Mouse (Mus musculus) brown adipose tissue, adult 24 weeks (tissue): ENCODE results near the gene H2afx. TPM values are rescaled to one million over a fixed set of nuclear protein-coding genes. Genes with fewer than 3 reads are reported as not detected.
"Not testable (repeated sequence)": the region's sequence is repeated elsewhere in the genome, so short reads cannot be mapped to it uniquely, and the experiment has no call there.

ENCODE experiments used
- H3K27ac ChIP-seq: fragments of 200-500 bp; replicated peaks from 2 replicates; pipeline ENCODE4 v1.5.1; 2012; ENCODE audit warnings: low read depth, mild to moderate bottlenecking, low read length
- H3K4me1 ChIP-seq: fragments of 200-500 bp; 2 replicates; pipeline ENCODE4 v1.6.1; 2012; ENCODE audit warnings: low read length, mixed read lengths; ENCODE audit not compliant: control insufficient read depth, insufficient read depth, insufficient read length
- H3K4me3 ChIP-seq: fragments of 200-500 bp; 2 replicates; pipeline ENCODE4 v1.5.1; 2012; ENCODE audit warnings: low read depth, mild to moderate bottlenecking, low read length, moderate library complexity; ENCODE audit not compliant: insufficient read depth
- polyA plus RNA-seq: library from polyadenylated mRNA; stranded (reverse); fragments of >200 nt; gene quantifications from 2 replicates; pipeline ENCODE4 v1.2.4, GENCODE M21; 2012; ENCODE audit not compliant: missing spikeins, insufficient read depth, insufficient read length

H2afx gene
- polyA plus RNA-seq, 1 experiment = 4.8 TPM

DNA sequence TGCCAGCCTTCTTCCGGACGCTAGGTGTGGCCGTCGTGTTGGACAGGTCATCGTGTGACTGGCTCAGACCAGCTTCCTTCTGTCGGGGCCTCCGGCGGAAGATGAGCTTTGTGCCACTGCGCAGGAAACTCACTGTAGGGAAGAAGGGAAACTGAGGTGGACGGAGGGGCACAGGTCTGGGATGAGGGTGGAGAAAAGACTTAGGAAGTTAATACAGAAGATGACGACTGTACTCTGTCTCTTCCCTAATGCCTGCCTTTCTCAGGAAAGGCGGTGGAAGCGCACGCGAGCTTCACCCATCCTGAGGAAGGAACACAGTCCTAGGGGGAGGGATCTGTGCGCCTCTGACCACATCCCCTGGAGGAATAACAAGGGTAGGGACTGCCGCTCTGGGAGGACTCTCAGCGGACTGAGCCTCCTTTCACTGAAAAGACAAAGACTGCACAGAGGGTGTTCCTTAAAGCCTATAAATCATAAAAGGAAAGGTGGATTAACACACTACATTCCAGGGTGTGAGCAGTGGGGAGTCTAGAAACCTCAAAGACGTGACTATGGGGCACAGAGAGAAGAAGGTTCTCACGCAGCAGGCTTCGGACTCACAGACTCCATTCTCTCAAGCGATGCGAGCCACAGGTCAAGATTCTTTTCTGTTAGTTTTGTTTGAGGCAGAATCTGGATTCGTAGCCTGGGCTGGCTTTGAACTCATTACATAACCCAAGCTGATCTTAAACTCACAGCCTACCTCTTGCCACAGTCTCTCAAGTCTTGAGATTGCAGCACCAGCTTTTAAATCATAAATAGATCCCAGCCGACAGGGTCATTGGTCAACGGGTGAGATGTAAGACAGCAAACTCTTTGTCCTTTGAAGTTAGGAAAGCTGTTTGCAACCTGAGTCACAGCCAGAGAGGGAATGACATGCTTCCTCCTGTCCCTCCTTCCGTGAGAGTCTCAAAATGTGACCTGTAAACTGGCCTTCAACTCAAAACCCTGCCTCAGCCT lies 23.1 kb upstream of the H2afx start:
- H3K4me1 ChIP-seq = peaks cover 8% of the 10 kb centered on the region
- H3K27ac ChIP-seq = peak overlapping the region; percentile 99
- H3K4me3 ChIP-seq = peak overlapping the region; percentile 48

- H3K4me3 ChIP-seq = no peak overlapping the region
- peaks cover 15% of the 10 kb centered on the region for H3K4me1 ChIP-seq
- H3K27ac ChIP-seq = no peak overlapping the region
Measured at GRCm38 (mm10) chr9:44313476-44314256, 20.8 kb upstream of the H2afx start.

DNA sequence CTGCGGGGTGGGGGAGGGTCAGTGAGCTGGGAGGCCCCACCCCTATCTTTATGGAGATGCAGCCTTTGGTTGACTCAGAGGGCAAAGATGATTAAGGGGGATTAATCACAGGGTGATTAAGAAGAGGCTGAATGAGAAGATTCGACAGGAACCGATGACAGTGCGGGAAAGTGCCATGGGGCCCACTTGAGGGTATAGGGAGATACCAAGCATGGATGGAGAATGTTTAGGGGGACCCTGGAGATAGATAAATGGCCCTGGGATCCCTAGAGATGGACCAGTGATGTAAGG lies 20.3 kb upstream of the H2afx start:
- Histone ChIP-seq H3K4me1 (peaks cover 19% of the 10 kb centered on the region), H3K4me3 (no peak overlapping the region), H3K27ac (no peak overlapping the region)

- Histone ChIP-seq H3K4me3 (no peak overlapping the region), H3K4me1 (peaks cover 19% of the 10 kb centered on the region), H3K27ac (no peak overlapping the region)
Measured at GRCm38 (mm10) chr9:44314910-44315309, 19.6 kb upstream of the H2afx start.

GRCm38 (mm10) chr9:44317452-44317851 lies 17.0 kb upstream of the H2afx start:
- 0 out of 2 replicates have a peak overlapping the region, but pooled peaks have one; percentile 96 for H3K4me3 ChIP-seq
- H3K27ac ChIP-seq = no peak overlapping the region
- H3K4me1 ChIP-seq = peaks cover 12% of the 10 kb centered on the region

- Histone ChIP-seq H3K27ac (0 out of 2 replicates have a peak overlapping the region, but pooled peaks have one; percentile 43), H3K4me3 (peak overlapping the region; percentile 96), H3K4me1 (peaks cover 12% of the 10 kb centered on the region)
Measured at GRCm38 (mm10) chr9:44318076-44318825, 16.2 kb upstream of the H2afx start.

DNA sequence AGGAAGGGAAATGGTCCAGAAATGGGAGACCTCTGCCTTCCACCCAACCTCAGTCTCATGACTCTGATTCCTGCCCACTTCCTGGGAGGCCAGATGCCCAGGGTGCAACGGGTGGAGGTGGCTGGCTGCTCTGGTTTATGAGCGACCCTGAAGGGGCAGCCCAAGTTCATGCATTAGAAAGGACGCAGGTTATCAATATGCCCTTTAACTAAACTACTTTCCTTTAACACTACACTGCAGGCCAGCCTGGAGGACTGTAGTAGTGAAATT lies 15.7 kb upstream of the H2afx start:
- Histone ChIP-seq H3K27ac (0 out of 2 replicates have a peak overlapping the region, but pooled peaks have one; percentile 43), H3K4me3 (peak overlapping the region; percentile 96), H3K4me1 (peaks cover 12% of the 10 kb centered on the region)

- Histone ChIP-seq H3K4me1 (peaks cover 12% of the 10 kb centered on the region), H3K27ac (peak overlapping the region; percentile 43; the same call in 1 of the 2 replicates), H3K4me3 (peak overlapping the region; percentile 96)
Measured at GRCm38 (mm10) chr9:44319105-44319886, 15.2 kb upstream of the H2afx start.

DNA sequence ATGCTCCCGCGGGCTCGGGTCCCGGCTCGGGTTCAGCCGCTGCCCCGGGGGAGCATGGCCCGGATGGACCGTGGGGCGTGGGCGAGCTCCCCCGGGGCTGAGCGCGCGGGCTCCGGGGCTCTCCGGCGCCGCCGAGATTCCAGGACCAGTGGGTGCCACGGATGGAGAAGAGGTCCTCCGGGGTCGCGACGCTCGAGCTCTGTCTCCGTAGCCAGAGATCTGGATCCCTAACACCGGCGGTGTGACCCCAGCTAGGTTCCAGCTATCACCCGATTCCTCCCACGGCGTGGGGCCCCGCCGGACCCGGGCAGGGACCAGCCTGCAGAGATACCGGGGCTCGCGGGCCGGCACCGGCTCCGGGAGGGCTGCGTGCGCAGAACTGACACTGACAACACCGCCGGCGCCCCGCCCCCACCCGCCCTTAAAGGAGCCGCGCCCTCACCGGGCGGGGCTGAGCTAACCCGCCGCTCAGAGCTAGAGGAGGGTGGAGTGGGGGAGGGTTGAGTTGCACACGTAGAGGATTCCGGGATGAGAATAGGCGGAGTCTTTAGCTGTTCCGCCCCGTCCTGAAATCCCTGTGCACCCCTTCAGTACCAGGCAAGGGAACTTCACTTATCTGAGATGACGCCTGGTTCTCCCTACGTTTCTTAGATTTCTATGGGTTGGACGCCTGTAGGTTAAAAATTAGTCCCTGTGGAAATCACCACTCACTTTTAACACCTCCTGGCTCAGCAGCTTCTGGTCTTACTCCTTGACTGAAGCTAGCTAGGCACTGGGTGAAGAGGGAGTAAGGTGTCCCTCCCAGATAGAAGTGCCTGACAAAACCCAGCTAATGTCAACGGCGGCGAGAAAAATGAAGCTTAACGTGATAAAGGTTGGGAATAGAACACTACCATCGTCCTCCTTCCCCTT lies 14.4 kb upstream of the H2afx start, which contains the start of gene C2cd2l:
Gene C2cd2l, minus strand, starts transcription at position 399 of the 912 bp plus-strand sequence.
- H3K27ac ChIP-seq = peak within 1 kb of the TSS; percentile 62

DNA sequence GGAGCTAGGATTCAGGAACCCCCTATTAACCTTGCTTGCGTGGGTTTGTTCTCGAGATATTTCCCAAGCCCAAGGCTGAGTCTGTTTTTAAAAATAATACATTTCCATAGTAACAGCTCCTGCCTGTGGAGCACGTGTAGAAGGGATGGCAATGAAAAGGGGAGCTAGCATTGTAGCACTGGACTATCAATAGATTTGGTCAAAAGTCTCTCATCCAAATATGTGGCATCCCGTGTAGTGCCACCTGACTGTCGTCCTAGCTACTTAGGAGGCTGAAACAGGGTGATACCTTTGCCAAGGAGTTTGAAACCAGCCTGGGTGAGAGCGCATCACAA lies 13.7 kb upstream of the H2afx start:
- peak overlapping the region; percentile 62 for H3K27ac ChIP-seq

More for the DNA sequence above, 14.4 kb upstream of the H2afx start, which contains the start of gene C2cd2l:
- peak within 1 kb of the TSS; percentile 96 for H3K4me3 ChIP-seq
- H3K4me1 ChIP-seq = peaks cover 12% of the 10 kb centered on the region

DNA sequence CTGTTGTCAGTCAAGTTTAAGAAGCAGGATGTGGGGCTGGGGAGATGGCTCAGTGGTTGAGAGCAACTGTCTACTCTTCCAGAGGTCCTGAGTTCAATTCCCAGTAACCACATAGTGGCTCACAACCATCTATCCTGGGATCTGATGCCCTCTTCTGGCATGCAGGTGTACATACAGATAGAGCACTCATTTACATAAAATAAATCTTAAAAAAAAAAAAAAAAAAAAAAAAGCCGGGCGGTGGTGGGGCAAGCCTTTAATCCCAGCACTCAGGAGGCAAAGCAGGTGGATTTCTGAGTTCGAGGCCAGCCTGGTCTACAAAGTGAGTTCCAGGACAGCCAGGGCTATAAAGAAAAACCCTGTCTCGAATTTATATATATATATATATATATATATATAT lies 10.8 kb upstream of the H2afx start:
- H3K4me3 ChIP-seq, H3K27ac ChIP-seq, H3K4me1 ChIP-seq: not testable (repeated sequence)

More for the DNA sequence above, 13.7 kb upstream of the H2afx start:
- peaks cover 13% of the 10 kb centered on the region for H3K4me1 ChIP-seq
- peak overlapping the region; percentile 50 for H3K4me3 ChIP-seq

DNA sequence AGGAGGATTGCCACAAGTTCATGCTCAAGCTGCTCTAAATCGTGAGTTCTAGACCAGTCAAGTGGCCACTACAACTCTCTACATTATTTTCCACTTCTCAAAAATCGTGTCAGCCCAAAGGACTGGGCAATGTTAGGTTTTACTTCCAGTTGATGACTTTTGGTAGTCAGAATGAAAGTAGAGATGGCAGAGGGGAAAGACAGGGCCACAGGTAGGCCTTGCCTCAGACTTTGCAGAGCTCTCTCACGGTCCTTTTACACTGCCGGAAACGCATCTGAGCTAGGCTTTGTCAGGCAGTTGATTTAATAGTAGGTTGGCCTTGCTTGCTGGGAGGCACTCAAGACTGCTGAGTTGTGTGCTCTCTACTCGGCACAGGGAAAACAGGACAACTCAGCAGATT lies 10.3 kb upstream of the H2afx start:
- Histone ChIP-seq H3K4me1 (peaks cover 5% of the 10 kb centered on the region; the same call in 1 of the 2 replicates), H3K27ac (no peak overlapping the region), H3K4me3 (no peak overlapping the region)

DNA sequence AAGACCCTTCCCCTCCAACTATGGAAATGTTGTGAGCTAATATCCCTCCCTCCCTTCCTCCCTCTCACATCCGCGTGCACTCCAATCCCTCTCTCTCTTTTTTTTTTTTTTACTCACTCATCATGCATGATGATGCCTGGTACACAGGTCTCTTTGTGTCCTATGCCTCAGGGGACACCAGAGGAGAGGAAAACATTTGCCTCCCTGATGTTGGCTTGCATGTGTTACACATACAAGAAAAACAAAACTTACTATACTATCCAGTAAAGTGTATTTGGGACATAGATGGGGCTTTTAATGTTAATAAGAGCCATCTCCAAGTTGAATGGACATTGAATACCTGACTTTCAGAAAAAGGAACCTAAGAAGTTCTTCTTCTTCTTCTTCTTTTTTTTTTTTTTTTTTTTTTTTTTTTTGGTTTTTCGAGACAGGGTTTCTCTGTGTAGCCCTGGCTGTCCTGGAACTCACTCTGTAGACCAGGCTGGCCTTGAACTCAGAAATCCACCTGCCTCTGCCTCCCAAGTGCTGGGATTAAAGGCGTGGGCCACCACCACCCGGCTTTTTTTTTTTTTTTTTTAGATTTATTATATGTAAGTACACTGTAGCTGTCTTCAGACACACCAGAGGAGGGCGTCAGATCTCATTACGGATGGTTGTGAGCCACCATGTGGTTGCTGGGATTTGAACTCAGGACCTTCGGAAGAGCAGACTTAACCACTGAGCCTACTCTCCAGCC lies 9.3 kb upstream of the H2afx start:
- not testable (repeated sequence) for H3K4me1 ChIP-seq, H3K27ac ChIP-seq, H3K4me3 ChIP-seq
